ENCODE assay signal across 24 mouse cellular contexts in the genomic region with DNA sequence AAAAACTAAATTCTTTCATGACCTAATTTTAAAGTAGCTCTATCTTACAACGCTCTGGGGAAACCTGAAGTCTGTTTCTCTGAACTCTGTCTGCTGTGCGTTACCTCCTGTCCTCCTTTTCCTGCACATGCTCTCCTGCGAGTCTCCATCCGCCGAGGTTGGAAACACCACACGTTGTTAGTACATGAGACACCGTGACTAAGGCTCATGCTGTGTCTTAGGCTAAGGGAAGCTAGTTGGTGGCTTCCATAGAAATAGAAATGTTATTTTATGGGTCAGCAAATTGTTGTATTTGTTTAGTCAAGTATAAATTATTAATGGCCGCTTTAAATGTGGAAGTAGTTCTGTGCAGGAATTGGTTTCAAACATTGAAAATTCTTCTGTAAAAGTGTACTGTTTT. TPM values are rescaled to one million over a fixed set of nuclear protein-coding genes. Genes with fewer than 3 reads are reported as not detected.
DNase-seq lines count a peak whose midpoint lies in the region.
"Had no signal": no experiment of that assay in that cellular context is flagged by ENCODE, and none has a peak within 500 bp of the region (broad histone marks: within the 10 kb centered on the region; RNA-seq: fewer than 3 reads in every experiment).

No protein-coding gene starts in this region.

- H3K9me3 ChIP-seq in forebrain, embryonic 10.5 days = no peaks in the 10 kb centered on the region
- H3K9me3 ChIP-seq: embryonic facial prominence, embryonic 10.5 days; embryonic facial prominence, embryonic 12.5 days; forebrain, embryonic 12.5 days; G1E had no signal

- no peak overlapping the region for H3K4me3 ChIP-seq in forebrain, embryonic 10.5 days
- H3K4me3 ChIP-seq: embryonic facial prominence, embryonic 10.5 days; embryonic facial prominence, embryonic 12.5 days; forebrain, embryonic 12.5 days had no signal

- no peak overlapping the region for H3K27ac ChIP-seq in forebrain, embryonic 10.5 days
- H3K27ac ChIP-seq: embryonic facial prominence, embryonic 10.5 days; embryonic facial prominence, embryonic 12.5 days; forebrain, embryonic 12.5 days had no signal

- H3K27me3 ChIP-seq in forebrain, embryonic 10.5 days (ENCODE audit: poor library complexity, severe bottlenecking) = no peaks in the 10 kb centered on the region
- H3K27me3 ChIP-seq: CH12.LX; embryonic facial prominence, embryonic 12.5 days; forebrain, embryonic 12.5 days had no signal

- 80% methylated on average over 8 of the region's 8 CpGs for WGBS in forebrain, embryonic 10.5 days

- H3K36me3 ChIP-seq in forebrain, embryonic 10.5 days (replicated peaks) = peaks cover 79% of the 10 kb centered on the region

- DNase-seq in cerebellum, adult 9-10 months = peak; percentile 5
- no peak for DNase-seq in cerebellum, adult 11-12 months
- peak; percentile 74 for DNase-seq in Muller cell, postnatal 12 days (ENCODE audit: inconsistent ontology term)
- peak; percentile 54 for DNase-seq in retina, embryonic 14.5 days (ENCODE audit: low spot score)
- no peak for DNase-seq in forebrain, embryonic 10.5 days (ENCODE audit: extremely low spot score, low spot score)
- no peak for DNase-seq in gastrocnemius, postnatal 36 days
- DNase-seq: adrenal gland, adult 2 months; adrenal gland, postnatal 10 days; adrenal gland, postnatal 25 days; B cell, adult 2 months; cerebellum, adult 8-10 months; cerebellum, postnatal 10 days; cerebellum, postnatal 25 days had no signal

- no peaks in the 10 kb centered on the region for H3K4me1 ChIP-seq in forebrain, embryonic 10.5 days
- H3K4me1 ChIP-seq: embryonic facial prominence, embryonic 10.5 days; embryonic facial prominence, embryonic 12.5 days; forebrain, embryonic 12.5 days had no signal

- intact Hi-C loops in gastrocnemius, postnatal 36 days (cut with DNase I) = no loop called here

RNA-seq across cellular contexts. Expression of a gene that starts 32.9 kb away (rescaled TPM):
- not detected in 2 replicates for polyA plus RNA-seq in forebrain, embryonic 10.5 days (2016; fragmentation: Nextera tagmentation; extraction: Ambion mirVana)
- total RNA-seq in gastrocnemius, postnatal 36 days (2021) = not detected
- total RNA-seq: adrenal gland, adult 2 months; adrenal gland, postnatal 10 days; CH12.LX had no signal
- polyA plus RNA-seq: embryonic facial prominence, embryonic 10.5 days; embryonic facial prominence, embryonic 12.5 days; forebrain, embryonic 12.5 days; forebrain, embryonic 14.5 days; forebrain, embryonic 16.5 days had no signal

RNA-seq across cellular contexts. Expression of a gene that starts 40.9 kb away (rescaled TPM):
- polyA plus RNA-seq in forebrain, embryonic 10.5 days (2016; fragmentation: Nextera tagmentation; extraction: Ambion mirVana) = 30.2 and 32.9 TPM in 2 replicates
- 10 to 100 TPM; 21.2 to 23.5 TPM for total RNA-seq in gastrocnemius, postnatal 36 days (2021)

RNA-seq across cellular contexts. Expression of a gene that starts 44.5 kb away (rescaled TPM):
- polyA plus RNA-seq in forebrain, embryonic 10.5 days (2016; fragmentation: Nextera tagmentation; extraction: Ambion mirVana) = not detected in 2 replicates
- total RNA-seq in gastrocnemius, postnatal 36 days (2021) = not detected
- total RNA-seq: adrenal gland, adult 2 months; adrenal gland, postnatal 10 days; adrenal gland, postnatal 25 days; adrenal gland, postnatal 4 days; CH12.LX had no signal
- polyA plus RNA-seq: adrenal gland, adult 2 months; CD4-positive, CD25-positive, alpha-beta regulatory T cell, adult 4 months; cortical plate, adult 2 months; embryonic facial prominence, embryonic 10.5 days; embryonic facial prominence, embryonic 12.5 days; forebrain, embryonic 12.5 days; forebrain, embryonic 14.5 days; forebrain, embryonic 16.5 days; G1E had no signal

RNA-seq across cellular contexts. Expression of a gene that starts 51.0 kb away (rescaled TPM):
- not detected in 2 replicates for polyA plus RNA-seq in forebrain, embryonic 10.5 days (2016; fragmentation: Nextera tagmentation; extraction: Ambion mirVana)
- not detected for total RNA-seq in gastrocnemius, postnatal 36 days (2021)
- total RNA-seq: adrenal gland, adult 2 months; adrenal gland, postnatal 10 days; adrenal gland, postnatal 25 days; adrenal gland, postnatal 4 days; CH12.LX had no signal
- polyA plus RNA-seq: adrenal gland, adult 2 months; CD4-positive, CD25-positive, alpha-beta regulatory T cell, adult 4 months; cortical plate, adult 2 months; embryonic facial prominence, embryonic 10.5 days; embryonic facial prominence, embryonic 12.5 days; embryonic facial prominence, embryonic 14.5 days; forebrain, embryonic 12.5 days; forebrain, embryonic 14.5 days; forebrain, embryonic 16.5 days; G1E had no signal

Comparison
In these comparisons a context has a peak if more than half of its experiments do, and no peak if none do; other contexts are left out.
1. DNase-seq: peak in cerebellum, adult 9-10 months (single experiment), Muller cell, postnatal 12 days (single experiment) and retina, embryonic 14.5 days (single experiment); none in cerebellum, adult 11-12 months (single experiment), forebrain, embryonic 10.5 days (single experiment) and gastrocnemius, postnatal 36 days (0 of 2).